Mouse (Mus musculus): Measurements from ENCODE around the gene Tnip1. TPM values are rescaled to one million over a fixed set of nuclear protein-coding genes. Genes with fewer than 3 reads are reported as not detected.
"Not testable (repeated sequence)": the region's sequence is repeated elsewhere in the genome, so short reads cannot be mapped to it uniquely, and the experiment has no call there.

The Tnip1 gene
- total and polyA plus RNA-seq, 2 experiments from 2014 or later = 16.6 to 19.7 TPM

DNA sequence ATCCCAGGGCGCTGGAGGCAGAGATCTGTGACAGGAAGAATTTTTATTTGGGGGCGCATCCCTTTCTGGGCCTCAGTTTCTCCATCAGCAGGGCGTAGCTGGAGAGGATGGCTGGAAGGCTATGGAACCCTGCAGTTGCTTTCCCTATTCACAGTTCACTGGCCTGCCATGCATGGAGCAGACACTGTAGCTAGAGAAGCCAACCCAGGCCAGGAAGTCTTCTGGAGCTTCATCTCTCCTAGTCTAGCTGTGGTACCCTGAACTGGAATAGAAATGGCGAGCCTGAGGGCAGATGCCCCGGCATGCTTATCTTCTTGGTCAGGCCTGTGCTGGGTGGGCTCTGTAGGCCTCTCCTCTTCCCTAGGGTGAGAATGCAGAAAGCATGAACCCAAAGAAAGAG lies 59.4 kb downstream of the Tnip1 start:
- no peak for DNase-seq (ENCODE audit: low spot score)
- Histone ChIP-seq H3K4me2 (ENCODE audit: low read depth, low read length) (peak overlapping the region; percentile 76), H3K36me3 (replicated peaks; ENCODE audit: control insufficient read depth, insufficient read depth, low read length) (0 out of 2 replicates have a peak, but pooled peaks cover 6% of the 10 kb centered on the region), H3K4me1 (ENCODE audit: control insufficient read depth, insufficient read depth) (peaks cover 15% of the 10 kb centered on the region), H3K9ac (replicated peaks; ENCODE audit: low read depth, low read length) (0 out of 2 replicates have a peak overlapping the region, but pooled peaks have one; percentile 46), H3K27me3 (ENCODE audit: control insufficient read depth, insufficient read depth, low read length) (no peaks in the 10 kb centered on the region), H3K9me3 (replicated peaks; ENCODE audit: control insufficient read depth, low read length) (no peaks in the 10 kb centered on the region), H3K4me3 (ENCODE audit: low read depth, low read length) (peak overlapping the region; percentile 50), H3K27ac (ENCODE audit: low read depth) (peak overlapping the region; percentile 40; the same call in 1 of the 2 replicates)
- TF ChIP-seq CTCF (IDR thresholded peaks at IDR 0.05; ENCODE audit: low read depth) (no peak), EP300 (IDR thresholded peaks at IDR 0.05; ENCODE audit: low read depth) (no peak)
- no peak for ATAC-seq (ENCODE audit: insufficient read depth, low read depth)
- 48% methylated on average over 5 of the region's 5 CpGs for WGBS

GRCm38 (mm10) chr11:54902333-54903323 lies 60.1 kb downstream of the Tnip1 start, which contains the start of gene Gpx3:
Gene Gpx3, plus strand, starts transcription at chr11:54902453.
- H3K4me3 ChIP-seq (ENCODE audit: low read depth, low read length) = peak within 1 kb of the TSS; percentile 50
- WGBS = 11% methylated on average over 43 of the region's 45 CpGs
- peak within 1 kb of the TSS; percentile 3 for H3K27ac ChIP-seq (ENCODE audit: low read depth)
- ATAC-seq (ENCODE audit: insufficient read depth, low read depth) = peak; percentile 83
- peaks cover 18% of the 10 kb centered on the region for H3K4me1 ChIP-seq (ENCODE audit: control insufficient read depth, insufficient read depth)
- peak within 1 kb of the TSS; percentile 76 for H3K4me2 ChIP-seq (ENCODE audit: low read depth, low read length)
- no peak for TF ChIP-seq CTCF (IDR thresholded peaks at IDR 0.05; ENCODE audit: low read depth)
- TF ChIP-seq EP300 (IDR thresholded peaks at IDR 0.05; ENCODE audit: low read depth) = no peak
- H3K36me3 ChIP-seq (replicated peaks; ENCODE audit: control insufficient read depth, insufficient read depth, low read length) = no peaks in the 10 kb centered on the region
- DNase-seq (ENCODE audit: low spot score) = peak; percentile 84
- no peaks in the 10 kb centered on the region for H3K9me3 ChIP-seq (replicated peaks; ENCODE audit: control insufficient read depth, low read length)
- H3K27me3 ChIP-seq (ENCODE audit: control insufficient read depth, insufficient read depth, low read length) = no peaks in the 10 kb centered on the region
- H3K9ac ChIP-seq (replicated peaks; ENCODE audit: low read depth, low read length) = peak within 1 kb of the TSS; percentile 46

- H3K4me1 ChIP-seq (ENCODE audit: control insufficient read depth, insufficient read depth) = peaks cover 9% of the 10 kb centered on the region; the same call in 1 of the 2 replicates
- ATAC-seq (ENCODE audit: insufficient read depth, low read depth) = no peak
- no peak overlapping the region for H3K4me2 ChIP-seq (ENCODE audit: low read depth, low read length)
- no peaks in the 10 kb centered on the region for H3K27me3 ChIP-seq (ENCODE audit: control insufficient read depth, insufficient read depth, low read length)
- H3K27ac ChIP-seq (ENCODE audit: low read depth) = no peak overlapping the region
- H3K9me3 ChIP-seq (replicated peaks; ENCODE audit: control insufficient read depth, low read length) = no peaks in the 10 kb centered on the region
- H3K9ac ChIP-seq (replicated peaks; ENCODE audit: low read depth, low read length) = no peak overlapping the region
- DNase-seq (ENCODE audit: low spot score) = no peak
- H3K36me3 ChIP-seq (replicated peaks; ENCODE audit: control insufficient read depth, insufficient read depth, low read length) = no peaks in the 10 kb centered on the region
- H3K4me3 ChIP-seq (ENCODE audit: low read depth, low read length) = no peak overlapping the region
- TF ChIP-seq EP300 (IDR thresholded peaks at IDR 0.05; ENCODE audit: low read depth) (no peak), CTCF (IDR thresholded peaks at IDR 0.05; ENCODE audit: low read depth) (no peak)
- WGBS = 69% methylated on average over 4 of the region's 4 CpGs
Observed at GRCm38 (mm10) chr11:54899657-54900056, 63.1 kb downstream of the Tnip1 start.

GRCm38 (mm10) chr11:54897470-54897869 lies 65.2 kb downstream of the Tnip1 start:
- H3K27me3 ChIP-seq (ENCODE audit: control insufficient read depth, insufficient read depth, low read length) = no peaks in the 10 kb centered on the region
- TF ChIP-seq EP300 (IDR thresholded peaks at IDR 0.05; ENCODE audit: low read depth) = no peak
- no peak for TF ChIP-seq CTCF (IDR thresholded peaks at IDR 0.05; ENCODE audit: low read depth)
- WGBS = 85% methylated on average over 5 of the region's 5 CpGs
- no peaks in the 10 kb centered on the region for H3K9me3 ChIP-seq (replicated peaks; ENCODE audit: control insufficient read depth, low read length)
- H3K4me1 ChIP-seq (ENCODE audit: control insufficient read depth, insufficient read depth) = peaks cover 3% of the 10 kb centered on the region; the same call in 1 of the 2 replicates
- ATAC-seq (ENCODE audit: insufficient read depth, low read depth) = no peak
- H3K9ac ChIP-seq (replicated peaks; ENCODE audit: low read depth, low read length) = no peak overlapping the region
- no peak for DNase-seq (ENCODE audit: low spot score)
- H3K27ac ChIP-seq (ENCODE audit: low read depth) = no peak overlapping the region
- no peaks in the 10 kb centered on the region for H3K36me3 ChIP-seq (replicated peaks; ENCODE audit: control insufficient read depth, insufficient read depth, low read length)
- H3K4me2 ChIP-seq (ENCODE audit: low read depth, low read length) = no peak overlapping the region
- no peak overlapping the region for H3K4me3 ChIP-seq (ENCODE audit: low read depth, low read length)

DNA sequence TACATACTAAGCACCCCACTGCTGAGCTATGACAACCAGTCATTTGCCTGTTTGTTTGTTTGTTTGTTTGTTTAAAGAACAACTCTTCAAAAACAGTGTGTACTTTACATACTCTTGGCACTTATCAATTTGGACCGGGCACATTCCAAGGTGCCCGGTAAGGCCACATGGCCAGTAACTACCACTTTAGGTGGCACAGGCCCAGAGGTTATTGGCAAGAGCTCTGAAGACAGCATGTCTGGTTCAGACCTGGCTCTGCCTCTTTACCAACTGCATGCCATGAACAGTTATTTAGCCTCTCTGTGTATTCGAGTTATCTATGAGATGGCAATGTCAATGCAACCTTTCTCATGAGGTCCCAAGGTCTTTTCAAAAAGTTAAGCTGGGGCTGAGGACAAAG lies 66.1 kb downstream of the Tnip1 start:
- not testable (repeated sequence) for ATAC-seq (ENCODE audit: insufficient read depth, low read depth); H3K36me3 ChIP-seq (replicated peaks; ENCODE audit: control insufficient read depth, insufficient read depth, low read length); H3K9ac ChIP-seq (replicated peaks; ENCODE audit: low read depth, low read length); H3K27ac ChIP-seq (ENCODE audit: low read depth); H3K4me2 ChIP-seq (ENCODE audit: low read depth, low read length); H3K27me3 ChIP-seq (ENCODE audit: control insufficient read depth, insufficient read depth, low read length); H3K4me3 ChIP-seq (ENCODE audit: low read depth, low read length); H3K9me3 ChIP-seq (replicated peaks; ENCODE audit: control insufficient read depth, low read length); H3K4me1 ChIP-seq (ENCODE audit: control insufficient read depth, insufficient read depth); DNase-seq (ENCODE audit: low spot score)
- WGBS = 55% methylated on average over 3 of the region's 3 CpGs
